Mouse (Mus musculus): Measurements from ENCODE around the gene Nrxn2. TPM values are rescaled to one million over a fixed set of nuclear protein-coding genes. Genes with fewer than 3 reads are reported as not detected.

Nrxn2 gene
- polyA plus RNA-seq, 1 experiment from 2014 or later: 1.3 TPM

DNA sequence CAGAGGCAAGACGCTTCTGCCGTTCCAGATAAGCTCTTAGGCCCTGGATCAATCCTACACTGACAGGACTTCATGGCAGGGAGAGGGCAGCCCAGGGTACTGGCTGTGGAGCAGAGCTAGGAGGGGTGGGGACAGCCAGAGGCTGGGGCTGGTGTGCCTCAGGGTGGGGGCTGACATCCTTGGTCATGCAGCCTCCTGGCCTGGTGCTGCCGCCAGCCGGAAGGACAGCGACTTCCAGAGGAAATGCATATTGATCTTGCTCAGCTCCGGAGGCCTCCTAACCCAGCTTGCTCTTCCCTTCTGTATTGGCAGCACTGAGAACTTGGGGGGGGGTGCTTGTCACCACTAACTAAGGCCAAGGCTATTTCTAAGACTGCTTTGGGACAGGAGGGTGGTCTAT lies 3.1 kb upstream of the Nrxn2 start:
- DNase-seq (ENCODE audit: low spot score) (no peak), ATAC-seq (ENCODE audit: low FRiP score, low TSS enrichment) (no peak)
- WGBS: 46% methylated on average over 6 of the region's 6 CpGs
- Histone ChIP-seq H3K27me3 (ENCODE audit: control insufficient read depth, insufficient read depth, low read length) (peaks cover 4% of the 10 kb centered on the region; the same call in 1 of the 2 replicates), H3K27ac (replicated peaks) (no peak overlapping the region), H3K4me2 (replicated peaks; ENCODE audit: low read depth) (no peak overlapping the region), H3K4me1 (replicated peaks; ENCODE audit: control insufficient read depth, insufficient read depth) (no peaks in the 10 kb centered on the region), H3K9me3 (ENCODE audit: control insufficient read depth, low read length) (no peaks in the 10 kb centered on the region), H3K4me3 (ENCODE audit: low read depth, low read length) (no peak overlapping the region), H3K9ac (ENCODE audit: low read length) (no peak overlapping the region), H3K36me3 (ENCODE audit: control insufficient read depth, insufficient read depth, low read length) (no peaks in the 10 kb centered on the region; the same call in 1 of the 2 replicates)
- TF ChIP-seq CTCF (IDR thresholded peaks at IDR 0.05; ENCODE audit: low read depth) (no peak), EP300 (optimal IDR thresholded peaks at IDR 0.05) (no peak)

DNA sequence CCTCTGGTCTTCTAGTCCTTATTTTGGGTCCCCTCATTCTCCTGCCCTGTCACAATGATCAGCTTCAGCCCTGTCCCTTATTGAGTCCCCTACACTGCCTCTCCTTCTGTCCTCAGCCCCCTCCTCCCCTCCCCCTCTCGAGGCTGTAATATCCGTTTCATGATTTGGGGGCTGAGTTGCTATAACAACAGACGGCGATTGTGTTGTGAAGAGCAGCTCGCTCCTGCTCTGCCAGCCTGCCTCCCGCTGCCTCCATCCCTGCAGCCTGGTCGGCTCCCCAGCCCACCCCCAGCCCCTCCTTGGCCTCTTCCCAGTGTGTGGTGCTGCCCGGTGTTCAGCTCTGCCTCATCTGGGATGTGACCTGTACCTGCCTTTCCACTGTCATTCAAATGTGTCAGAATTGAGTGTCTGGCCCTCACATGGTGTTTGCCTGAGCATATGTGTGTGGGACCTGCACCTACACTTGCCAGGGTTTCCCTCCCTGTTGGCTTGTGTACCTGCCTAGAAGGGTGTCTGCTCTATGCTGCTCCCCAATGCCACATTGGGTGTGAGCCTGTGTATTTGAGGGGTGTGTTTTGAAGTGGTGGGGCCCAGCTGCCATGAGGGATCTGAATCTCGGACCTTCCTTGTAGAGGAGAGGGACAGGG lies 2.3 kb upstream of the Nrxn2 start:
- no peak overlapping the region for H3K4me3 ChIP-seq (ENCODE audit: low read depth, low read length)
- H3K9me3 ChIP-seq (ENCODE audit: control insufficient read depth, low read length): no peaks in the 10 kb centered on the region
- no peak for TF ChIP-seq EP300 (optimal IDR thresholded peaks at IDR 0.05)
- no peak for TF ChIP-seq CTCF (IDR thresholded peaks at IDR 0.05; ENCODE audit: low read depth)
- H3K27me3 ChIP-seq (ENCODE audit: control insufficient read depth, insufficient read depth, low read length): peaks cover 5% of the 10 kb centered on the region; the same call in 1 of the 2 replicates
- H3K27ac ChIP-seq (replicated peaks): no peak overlapping the region
- H3K4me2 ChIP-seq (replicated peaks; ENCODE audit: low read depth): no peak overlapping the region
- WGBS: 20% methylated on average over 9 of the region's 9 CpGs
- H3K36me3 ChIP-seq (ENCODE audit: control insufficient read depth, insufficient read depth, low read length): no peaks in the 10 kb centered on the region; the same call in 1 of the 2 replicates
- no peaks in the 10 kb centered on the region for H3K4me1 ChIP-seq (replicated peaks; ENCODE audit: control insufficient read depth, insufficient read depth)
- DNase-seq (ENCODE audit: low spot score) (no peak), ATAC-seq (ENCODE audit: low FRiP score, low TSS enrichment) (no peak)
- H3K9ac ChIP-seq (ENCODE audit: low read length): no peak overlapping the region

DNA sequence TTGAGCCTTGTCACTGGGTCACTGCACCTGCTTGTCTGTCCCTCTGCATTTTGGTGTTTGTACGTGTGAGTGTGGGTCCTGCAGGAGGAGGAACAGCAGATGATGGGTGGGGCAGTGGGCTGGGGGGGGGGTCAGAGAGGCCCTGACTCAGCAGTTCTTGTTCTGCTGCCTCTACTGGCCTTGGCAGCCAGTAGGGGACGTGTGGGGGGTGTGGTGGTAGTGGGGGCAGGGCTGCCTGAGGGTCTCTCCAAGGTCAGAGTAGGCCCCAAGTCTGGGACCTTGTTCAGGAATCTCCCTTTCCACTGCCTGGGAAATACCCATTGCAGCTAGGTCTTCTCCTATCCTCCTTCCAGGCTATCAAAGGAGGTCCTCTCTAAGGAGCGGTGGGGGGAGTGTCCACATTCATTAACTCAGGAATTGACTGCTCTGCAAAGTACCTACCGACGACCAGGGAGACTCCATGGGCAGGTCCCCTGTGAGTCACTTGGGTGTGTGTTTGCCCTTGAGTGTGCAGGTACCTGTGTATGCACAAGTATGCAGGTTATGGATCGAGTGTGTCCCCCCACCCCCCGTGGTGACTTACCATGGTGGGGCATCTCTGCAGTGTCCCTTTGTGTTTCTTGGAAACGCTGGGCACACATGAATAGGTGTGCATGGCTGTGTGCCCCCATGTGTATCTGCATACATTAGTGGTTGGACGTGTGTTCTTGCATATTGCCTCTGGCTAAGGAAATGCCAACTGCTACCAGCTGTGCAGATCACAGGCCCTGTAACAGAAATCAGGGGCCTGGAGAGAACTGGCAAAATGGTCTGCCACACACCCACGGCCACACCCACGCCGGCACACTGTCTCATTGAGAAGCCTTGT lies 1.4 kb upstream of the Nrxn2 start:
- no peak overlapping the region for H3K9ac ChIP-seq (ENCODE audit: low read length)
- no peaks in the 10 kb centered on the region; the same call in 1 of the 2 replicates for H3K36me3 ChIP-seq (ENCODE audit: control insufficient read depth, insufficient read depth, low read length)
- ATAC-seq (ENCODE audit: low FRiP score, low TSS enrichment) (peak; percentile 39), DNase-seq (ENCODE audit: low spot score) (peak; percentile 54)
- H3K9me3 ChIP-seq (ENCODE audit: control insufficient read depth, low read length): no peaks in the 10 kb centered on the region
- H3K4me3 ChIP-seq (ENCODE audit: low read depth, low read length): no peak overlapping the region
- H3K4me2 ChIP-seq (replicated peaks; ENCODE audit: low read depth): no peak overlapping the region
- 55% methylated on average over 12 of the region's 12 CpGs for WGBS
- H3K4me1 ChIP-seq (replicated peaks; ENCODE audit: control insufficient read depth, insufficient read depth): no peaks in the 10 kb centered on the region
- TF ChIP-seq EP300 (optimal IDR thresholded peaks at IDR 0.05) (no peak), CTCF (IDR thresholded peaks at IDR 0.05; ENCODE audit: low read depth) (no peak)
- peaks cover 5% of the 10 kb centered on the region; the same call in 1 of the 2 replicates for H3K27me3 ChIP-seq (ENCODE audit: control insufficient read depth, insufficient read depth, low read length)
- H3K27ac ChIP-seq (replicated peaks): no peak overlapping the region

DNA sequence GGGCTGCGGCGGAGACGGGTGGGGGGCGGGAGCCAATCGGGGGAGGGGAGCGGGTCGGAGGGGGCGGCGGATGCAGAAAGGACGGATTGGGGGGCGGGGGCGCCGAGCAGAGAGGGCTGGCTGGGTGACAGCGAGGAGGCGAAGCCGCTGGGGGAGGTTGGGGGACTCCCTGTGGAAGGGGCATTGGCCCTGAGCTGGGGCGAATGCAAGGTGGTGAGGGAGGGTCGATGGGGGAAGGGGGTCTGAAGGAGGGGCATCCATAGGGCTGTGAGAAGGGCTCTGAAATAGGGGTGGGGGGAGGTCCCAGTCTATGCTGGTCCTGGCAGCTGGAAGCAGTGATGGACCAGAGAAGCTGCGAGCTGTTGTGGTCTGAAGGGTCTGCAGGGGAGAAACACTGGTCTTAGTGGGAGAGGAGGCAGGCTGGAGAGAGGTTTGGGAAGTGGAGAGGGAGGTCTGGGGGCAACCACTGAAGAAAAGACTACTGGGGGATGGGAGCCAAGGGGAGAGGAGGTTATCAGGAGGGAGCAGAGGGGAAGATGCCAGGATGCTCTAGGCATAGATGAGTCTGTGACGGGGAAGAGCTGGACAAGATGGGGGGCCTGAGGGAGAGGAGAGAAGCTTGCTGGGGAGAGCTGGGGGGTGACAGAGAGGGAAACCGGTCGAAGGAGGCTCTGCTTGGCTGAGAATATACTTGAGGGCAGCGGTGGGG lies 607 bp downstream of the Nrxn2 start:
- peak overlapping the region; percentile 29 for H3K4me3 ChIP-seq (ENCODE audit: low read depth, low read length)
- peaks cover 5% of the 10 kb centered on the region; the same call in 1 of the 2 replicates for H3K27me3 ChIP-seq (ENCODE audit: control insufficient read depth, insufficient read depth, low read length)
- H3K36me3 ChIP-seq (ENCODE audit: control insufficient read depth, insufficient read depth, low read length): no peaks in the 10 kb centered on the region
- no peaks in the 10 kb centered on the region for H3K4me1 ChIP-seq (replicated peaks; ENCODE audit: control insufficient read depth, insufficient read depth)
- no peak overlapping the region for H3K27ac ChIP-seq (replicated peaks)
- TF ChIP-seq CTCF (IDR thresholded peaks at IDR 0.05; ENCODE audit: low read depth) (no peak), EP300 (optimal IDR thresholded peaks at IDR 0.05) (no peak)
- H3K9me3 ChIP-seq (ENCODE audit: control insufficient read depth, low read length): no peaks in the 10 kb centered on the region
- no peak overlapping the region; the same call in 1 of the 2 replicates for H3K4me2 ChIP-seq (replicated peaks; ENCODE audit: low read depth)
- H3K9ac ChIP-seq (ENCODE audit: low read length): no peak overlapping the region
- ATAC-seq (ENCODE audit: low FRiP score, low TSS enrichment) (no peak), DNase-seq (ENCODE audit: low spot score) (no peak)
- 15% methylated on average over 15 of the region's 23 CpGs for WGBS

DNA sequence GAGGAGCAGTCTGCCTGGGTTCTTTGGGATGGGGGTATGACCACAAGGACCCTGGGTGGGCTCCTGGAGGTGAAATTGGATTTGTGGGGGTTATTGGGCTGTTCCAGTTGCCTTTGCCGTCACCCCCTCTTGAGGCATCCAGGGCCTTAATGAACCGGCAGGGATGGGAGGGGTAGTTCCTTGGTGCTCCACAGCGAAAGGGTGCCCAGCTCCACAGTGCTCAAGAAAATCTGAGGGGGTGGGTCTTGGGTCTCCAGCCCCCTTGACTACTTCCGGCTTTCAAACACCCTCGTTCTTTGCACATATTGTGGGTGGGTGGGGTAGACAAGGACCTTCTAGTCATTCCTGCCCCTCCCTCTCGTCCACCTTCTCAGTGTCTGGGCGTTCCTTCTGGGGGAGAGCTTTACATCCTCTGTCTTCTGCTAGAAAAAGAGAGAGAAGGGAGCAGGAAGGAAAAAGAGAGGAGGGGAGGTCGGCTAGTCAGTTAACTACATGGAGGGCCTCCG lies 1.3 kb downstream of the Nrxn2 start:
- Histone ChIP-seq H3K27ac (replicated peaks) (no peak overlapping the region), H3K4me2 (replicated peaks; ENCODE audit: low read depth) (no peak overlapping the region), H3K4me3 (ENCODE audit: low read depth, low read length) (no peak overlapping the region), H3K9ac (ENCODE audit: low read length) (no peak overlapping the region), H3K36me3 (ENCODE audit: control insufficient read depth, insufficient read depth, low read length) (no peaks in the 10 kb centered on the region), H3K4me1 (replicated peaks; ENCODE audit: control insufficient read depth, insufficient read depth) (no peaks in the 10 kb centered on the region), H3K27me3 (ENCODE audit: control insufficient read depth, insufficient read depth, low read length) (peaks cover 5% of the 10 kb centered on the region; the same call in 1 of the 2 replicates), H3K9me3 (ENCODE audit: control insufficient read depth, low read length) (no peaks in the 10 kb centered on the region)
- TF ChIP-seq EP300 (optimal IDR thresholded peaks at IDR 0.05): no peak
- TF ChIP-seq CTCF (IDR thresholded peaks at IDR 0.05; ENCODE audit: low read depth): no peak
- no peak for ATAC-seq (ENCODE audit: low FRiP score, low TSS enrichment)
- no peak for DNase-seq (ENCODE audit: low spot score)
- 47% methylated on average over 9 of the region's 9 CpGs for WGBS
